Mouse (Mus musculus) kidney, adult 8-10 months (tissue): ENCODE results near the gene Slc25a5.

Source experiments
- DNase-seq, 2 experiments: peaks; one replicate each; pipeline ENCODE4 v3.0.0; 2022

Gene Slc25a5

GRCm38 (mm10) chrX:36841698-36842097, 46.2 kb downstream of the Slc25a5 start:
- no peak for DNase-seq

- no peak for DNase-seq
These were observed 48.0 kb downstream of the Slc25a5 start for GRCm38 (mm10) chrX:36843346-36843990.

- DNase-seq = no peak
These were observed 51.7 kb downstream of the Slc25a5 start for GRCm38 (mm10) chrX:36847152-36847551.
